Mouse (Mus musculus): ENCODE results near the gene Egr2. TPM values are rescaled to one million over a fixed set of nuclear protein-coding genes. Genes with fewer than 3 reads are reported as not detected.
A peak's percentile ranks its signal among the peaks of the same experiment; 100 is the strongest.

Egr2 gene
- total RNA-seq (2017): 5.2 to 9.9 TPM (median 9.1 TPM) in 3 replicates

DNA sequence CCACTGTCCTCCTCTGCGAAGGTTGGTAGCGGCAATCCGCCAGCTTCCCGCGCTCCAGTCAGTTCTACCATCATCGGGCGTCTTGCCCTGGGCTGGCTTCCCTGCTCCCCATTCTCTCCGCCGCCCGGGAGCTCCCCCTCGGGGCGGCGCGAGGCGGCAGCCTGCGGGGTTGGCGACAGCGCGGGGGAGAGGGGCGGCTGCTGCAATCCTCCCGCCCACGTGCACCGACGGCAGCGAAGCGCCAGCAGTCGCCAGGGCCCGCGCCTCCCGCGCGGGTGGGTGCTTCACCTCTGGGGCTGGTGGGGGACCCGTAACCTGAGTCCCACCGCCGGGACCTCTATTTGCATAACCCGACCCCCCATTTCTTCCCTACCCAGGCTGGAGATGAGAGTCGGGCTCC lies at the start of gene Egr2:
Gene Egr2 (plus strand): TSS at position 220 of the 400 bp plus-strand sequence.
- ATAC-seq (replicated peaks; ENCODE audit: insufficient number of reproducible peaks, low FRiP score, low TSS enrichment, poor library complexity, severe bottlenecking): no peak

- ATAC-seq (replicated peaks; ENCODE audit: insufficient number of reproducible peaks, low FRiP score, low TSS enrichment, poor library complexity, severe bottlenecking): no peak
Measured at GRCm38 (mm10) chr10:67487496-67487895, 47.8 kb upstream of the Egr2 start.

- no peak for ATAC-seq (replicated peaks; ENCODE audit: insufficient number of reproducible peaks, low FRiP score, low TSS enrichment, poor library complexity, severe bottlenecking)
Measured at GRCm38 (mm10) chr10:67489836-67490235, 45.4 kb upstream of the Egr2 start.

DNA sequence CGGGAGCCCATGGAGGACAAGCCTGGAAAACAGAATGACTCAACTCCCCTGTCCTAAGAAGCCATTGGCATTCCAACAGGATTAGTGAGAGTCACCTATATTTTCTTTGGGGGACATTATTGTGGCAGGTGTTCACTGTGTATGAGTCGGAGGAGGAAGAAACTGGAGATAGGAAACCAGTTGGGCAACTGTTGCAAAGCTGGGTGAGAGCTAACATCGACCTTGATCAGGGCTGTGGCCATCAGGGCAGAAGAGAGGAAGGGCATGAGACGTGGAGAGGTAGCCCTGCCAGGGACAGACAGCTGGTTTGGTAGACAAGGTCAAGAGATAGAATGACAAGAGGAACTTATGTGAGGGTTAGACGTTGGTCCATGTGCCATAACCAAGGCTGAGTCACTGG lies 44.6 kb upstream of the Egr2 start:
- ATAC-seq (replicated peaks; ENCODE audit: insufficient number of reproducible peaks, low FRiP score, low TSS enrichment, poor library complexity, severe bottlenecking): no peak

GRCm38 (mm10) chr10:67492161-67492571 lies 43.1 kb upstream of the Egr2 start:
- no peak for ATAC-seq (replicated peaks; ENCODE audit: insufficient number of reproducible peaks, low FRiP score, low TSS enrichment, poor library complexity, severe bottlenecking)

DNA sequence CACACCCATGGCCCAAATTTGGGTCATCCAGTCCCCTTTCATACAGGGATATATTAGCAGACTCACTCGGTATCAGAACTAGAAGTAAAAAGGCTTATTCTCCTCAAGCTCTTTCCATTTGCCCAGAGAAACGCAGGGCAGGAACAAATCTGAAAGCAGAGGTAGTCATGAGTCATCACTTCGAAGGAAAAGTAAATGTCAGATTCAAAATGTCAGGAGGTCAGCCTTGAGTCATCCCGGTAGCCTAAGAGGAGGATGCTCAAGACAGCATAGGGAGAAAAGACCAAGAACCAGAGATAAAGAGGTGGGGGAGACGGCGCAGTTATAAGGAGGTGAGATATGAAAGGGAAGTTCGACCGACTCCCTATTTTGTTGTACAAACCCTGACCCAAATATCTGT lies 41.7 kb upstream of the Egr2 start:
- no peak for ATAC-seq (replicated peaks; ENCODE audit: insufficient number of reproducible peaks, low FRiP score, low TSS enrichment, poor library complexity, severe bottlenecking)

- ATAC-seq (replicated peaks; ENCODE audit: insufficient number of reproducible peaks, low FRiP score, low TSS enrichment, poor library complexity, severe bottlenecking): no peak
Measured at GRCm38 (mm10) chr10:67497144-67497892, 38.0 kb upstream of the Egr2 start.

GRCm38 (mm10) chr10:67497951-67498350 lies 37.3 kb upstream of the Egr2 start:
- ATAC-seq (replicated peaks; ENCODE audit: insufficient number of reproducible peaks, low FRiP score, low TSS enrichment, poor library complexity, severe bottlenecking): no peak

- no peak for ATAC-seq (replicated peaks; ENCODE audit: insufficient number of reproducible peaks, low FRiP score, low TSS enrichment, poor library complexity, severe bottlenecking)
Measured at GRCm38 (mm10) chr10:67503320-67503995, 31.8 kb upstream of the Egr2 start.

- ATAC-seq (replicated peaks; ENCODE audit: insufficient number of reproducible peaks, low FRiP score, low TSS enrichment, poor library complexity, severe bottlenecking): no peak
Measured at GRCm38 (mm10) chr10:67504046-67504445, 31.2 kb upstream of the Egr2 start.

DNA sequence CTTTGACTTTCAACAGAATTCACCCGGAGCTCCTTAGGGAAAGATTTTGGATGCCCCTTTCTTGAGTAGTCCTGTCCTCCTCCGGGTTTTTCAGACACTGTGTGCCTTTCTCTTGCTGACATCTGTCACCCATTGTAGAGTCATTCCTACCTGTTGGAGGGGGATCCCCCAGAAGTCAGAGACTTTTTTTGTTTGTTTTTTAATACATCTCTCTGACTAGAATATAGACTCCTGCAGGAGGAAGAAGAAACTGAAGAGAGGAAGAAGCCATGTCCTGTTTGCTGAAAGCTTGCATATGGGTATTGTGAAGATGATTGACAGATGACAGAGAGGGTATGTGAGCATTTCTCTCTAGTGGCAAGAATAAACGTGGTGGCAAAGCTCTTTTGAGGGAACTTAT lies 30.0 kb upstream of the Egr2 start:
- ATAC-seq (replicated peaks; ENCODE audit: insufficient number of reproducible peaks, low FRiP score, low TSS enrichment, poor library complexity, severe bottlenecking): no peak

- no peak for ATAC-seq (replicated peaks; ENCODE audit: insufficient number of reproducible peaks, low FRiP score, low TSS enrichment, poor library complexity, severe bottlenecking)
Measured at GRCm38 (mm10) chr10:67512211-67512610, 23.1 kb upstream of the Egr2 start.

DNA sequence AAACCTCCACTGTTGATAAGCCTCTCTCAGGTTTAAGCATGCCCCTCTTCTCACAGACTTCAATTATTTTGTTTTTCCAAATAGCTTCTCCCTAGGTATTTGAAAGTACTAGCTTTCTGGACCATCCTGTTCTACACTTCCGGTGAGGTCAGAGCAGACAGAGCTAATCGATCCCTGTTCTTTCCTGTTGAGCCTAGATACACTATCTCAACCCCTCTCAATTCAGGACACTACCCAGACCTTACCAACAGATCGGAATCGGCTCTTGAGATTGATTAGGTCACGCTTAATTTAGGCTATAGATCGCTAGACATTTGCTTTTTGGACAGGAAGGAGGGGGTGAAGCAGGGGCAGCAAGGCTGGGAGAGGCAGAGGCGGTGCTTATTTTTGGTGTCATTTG lies 22.4 kb upstream of the Egr2 start:
- ATAC-seq (replicated peaks; ENCODE audit: insufficient number of reproducible peaks, low FRiP score, low TSS enrichment, poor library complexity, severe bottlenecking): no peak

DNA sequence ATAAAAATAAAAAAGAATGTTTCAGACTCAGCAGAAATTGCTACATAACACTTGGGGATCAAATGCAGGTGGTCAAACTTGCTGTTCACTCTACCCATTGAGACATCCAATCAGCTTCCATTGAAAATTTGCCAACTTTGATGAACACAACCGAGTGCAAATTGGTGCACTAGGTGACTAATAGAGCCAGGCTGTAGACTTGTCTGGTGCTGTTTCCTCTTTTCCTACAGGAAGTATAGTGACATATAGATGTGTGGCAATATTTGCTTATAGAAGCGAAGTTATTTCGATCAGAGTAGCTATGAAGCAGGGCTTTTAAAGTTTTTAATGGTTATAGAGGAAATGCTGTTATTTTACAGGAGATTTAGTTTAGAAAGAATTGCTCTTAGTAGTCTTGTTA lies 16.5 kb upstream of the Egr2 start:
- 0 out of 2 replicates have a peak, but pooled peaks have one; percentile 31 for ATAC-seq (replicated peaks; ENCODE audit: insufficient number of reproducible peaks, low FRiP score, low TSS enrichment, poor library complexity, severe bottlenecking)

DNA sequence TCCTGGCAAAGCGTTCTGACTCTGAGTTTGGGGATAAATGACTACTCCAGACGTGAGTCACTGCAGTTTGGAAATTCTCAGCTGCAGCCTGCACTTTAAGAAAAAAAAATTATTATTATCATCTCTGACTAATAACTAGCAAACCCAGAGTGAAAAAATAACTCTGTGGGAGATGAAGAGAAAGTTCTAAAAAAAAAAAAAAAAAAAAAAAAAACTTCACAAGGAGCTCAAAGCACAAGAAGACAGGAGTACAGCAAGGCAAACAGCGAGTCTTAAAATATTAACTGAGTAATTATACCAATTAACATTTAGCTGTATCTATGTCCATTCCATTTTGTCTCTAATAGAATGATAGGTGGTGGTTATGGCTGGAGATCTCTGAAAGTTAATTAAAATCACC lies 11.1 kb upstream of the Egr2 start:
- no peak for ATAC-seq (replicated peaks; ENCODE audit: insufficient number of reproducible peaks, low FRiP score, low TSS enrichment, poor library complexity, severe bottlenecking)

DNA sequence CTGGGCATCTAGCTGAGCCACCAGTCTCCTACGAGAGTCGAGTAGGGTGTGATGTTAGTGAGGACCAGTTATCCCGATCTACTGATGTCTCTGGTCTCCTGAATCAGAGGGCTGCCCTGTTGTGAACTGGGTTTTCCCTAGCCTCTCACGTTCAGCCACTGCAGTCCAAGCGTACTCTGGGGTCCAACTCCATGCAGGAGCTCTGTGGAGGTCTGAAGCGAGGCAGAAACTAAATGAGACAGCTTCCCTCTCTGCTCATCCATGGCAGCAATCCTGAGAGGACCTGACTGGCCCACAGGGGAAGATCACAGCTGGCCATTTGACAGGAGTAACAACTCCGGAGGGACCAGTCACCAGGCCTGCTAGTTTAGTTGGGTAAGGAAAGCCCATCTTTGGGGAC lies 10.6 kb upstream of the Egr2 start:
- ATAC-seq (replicated peaks; ENCODE audit: insufficient number of reproducible peaks, low FRiP score, low TSS enrichment, poor library complexity, severe bottlenecking): no peak

- ATAC-seq (replicated peaks; ENCODE audit: insufficient number of reproducible peaks, low FRiP score, low TSS enrichment, poor library complexity, severe bottlenecking): no peak
Measured at GRCm38 (mm10) chr10:67526435-67526834, 8.8 kb upstream of the Egr2 start.

GRCm38 (mm10) chr10:67529769-67530168 lies 5.5 kb upstream of the Egr2 start:
- ATAC-seq (replicated peaks; ENCODE audit: insufficient number of reproducible peaks, low FRiP score, low TSS enrichment, poor library complexity, severe bottlenecking): no peak

- 0 out of 2 replicates have a peak, but pooled peaks have one; percentile 11 for ATAC-seq (replicated peaks; ENCODE audit: insufficient number of reproducible peaks, low FRiP score, low TSS enrichment, poor library complexity, severe bottlenecking)
Measured at GRCm38 (mm10) chr10:67535972-67536371, 697 bp downstream of the Egr2 start.

GRCm38 (mm10) chr10:67536621-67537141 lies 1.4 kb downstream of the Egr2 start:
- 0 out of 2 replicates have a peak, but pooled peaks have one; percentile 14 for ATAC-seq (replicated peaks; ENCODE audit: insufficient number of reproducible peaks, low FRiP score, low TSS enrichment, poor library complexity, severe bottlenecking)

Data from monocyte, adult 5-6 weeks (primary cell).